ENCODE assay signal across 9 mouse cellular contexts in the genomic region with DNA sequence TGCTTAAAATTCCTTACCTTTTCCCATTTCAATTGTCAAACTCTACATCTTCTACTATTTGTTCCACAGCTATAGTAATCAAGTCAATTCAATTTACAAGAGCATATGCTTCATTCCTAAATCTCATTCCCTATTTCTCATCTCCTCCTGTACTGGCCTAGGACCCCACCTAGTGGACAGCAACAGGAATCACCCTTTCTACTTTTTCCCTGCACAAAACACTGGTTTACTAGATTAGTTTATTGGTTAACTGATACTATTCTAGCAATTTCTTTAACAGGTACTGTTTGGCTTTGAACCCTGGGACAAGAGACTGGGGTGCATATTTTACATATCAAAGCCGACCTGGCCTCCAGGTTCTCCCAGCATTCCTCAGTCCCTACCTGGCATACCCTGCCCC.
A peak's percentile ranks its signal among the peaks of the same experiment; 100 is the strongest.
DNase-seq lines count a peak whose midpoint lies in the region; ATAC-seq and TF ChIP-seq lines count a peak whose summit lies in the region.
"Had no signal": no experiment of that assay in that cellular context is flagged by ENCODE, and none has a peak within 500 bp of the region (broad histone marks: within the 10 kb centered on the region; RNA-seq: fewer than 3 reads in every experiment).

No protein-coding gene starts in this region.

- no peaks in the 10 kb centered on the region for H3K27me3 ChIP-seq in kidney, embryonic 14.5 days (ENCODE audit: control insufficient read depth, insufficient read depth, low read length)
- no peaks in the 10 kb centered on the region for H3K27me3 ChIP-seq in Patski
- H3K27me3 ChIP-seq: liver, embryonic 13.5 days had no signal

- intact Hi-C loops in gastrocnemius, postnatal 36 days (cut with DNase I), result loop anchor here (2.0 to 10.0 kb wide), 2 partner anchors 118 to 284 kb away; no protein-coding TSS in a partner anchor

- H3K4me3 ChIP-seq in kidney, embryonic 14.5 days (ENCODE audit: low read length), result no peak overlapping the region
- H3K4me3 ChIP-seq: liver, embryonic 13.5 days had no signal

- H3K27ac ChIP-seq in kidney, embryonic 14.5 days (ENCODE audit: low read depth, low read length), result no peak overlapping the region
- H3K27ac ChIP-seq: liver, embryonic 13.5 days had no signal

- 0 out of 2 replicates have a peak, but pooled peaks cover 2% of the 10 kb centered on the region for H3K36me3 ChIP-seq in kidney, embryonic 14.5 days (ENCODE audit: control insufficient read depth, insufficient read depth, low read length)
- H3K36me3 ChIP-seq: liver, embryonic 13.5 days had no signal

- no peaks in the 10 kb centered on the region for H3K4me1 ChIP-seq in kidney, embryonic 14.5 days (ENCODE audit: control insufficient read depth, insufficient read depth, low read length)

- ATAC-seq in kidney, embryonic 14.5 days (ENCODE audit: low FRiP score, low TSS enrichment), result no peak
- no peak for ATAC-seq in Patski
- ATAC-seq in monocyte, adult 5-6 weeks (replicated peaks; ENCODE audit: insufficient number of reproducible peaks, low FRiP score, low TSS enrichment, poor library complexity, severe bottlenecking), result no peak

- DNase-seq in adrenal gland, adult (ENCODE audit: inconsistent age in 2 of 2, low spot score in 1 of 2), result peak; percentile 16 to 72
- no peak for DNase-seq in adrenal gland, adult 8-10 months
- peak; percentile 44 for DNase-seq in kidney, adult 9 months
- DNase-seq in Patski (ENCODE audit: low read depth, low spot score), result no peak
- peak; percentile 44 for DNase-seq in heart, postnatal 4 days
- DNase-seq in gastrocnemius, postnatal 36 days, result no peak
- DNase-seq: liver, embryonic 13.5 days had no signal

- TF ChIP-seq CTCF in Patski (IDR thresholded peaks at IDR 0.05), result peak; percentile 58

- H3K9me3 ChIP-seq in kidney, embryonic 14.5 days (ENCODE audit: control insufficient read depth, low read length), result no peaks in the 10 kb centered on the region
- H3K9me3 ChIP-seq: liver, embryonic 13.5 days had no signal

- in situ Hi-C loops in Patski (cut with MboI; ENCODE audit: low pct_unique_long_range_greater_than_20kb), result loop anchor here (5.0 kb wide), 1 partner anchor 226 kb away; no protein-coding TSS in a partner anchor

- H3K4me2 ChIP-seq in kidney, embryonic 14.5 days (replicated peaks; ENCODE audit: low read depth, low read length), result no peak overlapping the region
- H3K4me2 ChIP-seq: liver, embryonic 13.5 days had no signal

- WGBS in kidney, embryonic 14.5 days, result 10% methylated on average over 1 of the region's 1 CpGs

- no peak overlapping the region for H3K9ac ChIP-seq in kidney, embryonic 14.5 days (ENCODE audit: low read depth, low read length)
- H3K9ac ChIP-seq: liver, embryonic 13.5 days had no signal

- CTCF ChIA-PET in Patski (lab: Charles Lee), result interaction anchor here (1.0 kb wide), 1 partner anchor 14 kb away, joined by 4 read pairs; no protein-coding TSS in a partner anchor

- POLR2A ChIA-PET in Patski (lab: Charles Lee), result no interaction called here

Comparison
In these comparisons a context has a peak if more than half of its experiments do, and no peak if none do; other contexts are left out.
1. DNase-seq: peak in adrenal gland, adult (2 of 2), kidney, adult 9 months (single experiment) and heart, postnatal 4 days (single experiment); none in adrenal gland, adult 8-10 months (single experiment), Patski (single experiment) and gastrocnemius, postnatal 36 days (0 of 2).